ENCODE assay signal across 21 mouse cellular contexts in the genomic region with DNA sequence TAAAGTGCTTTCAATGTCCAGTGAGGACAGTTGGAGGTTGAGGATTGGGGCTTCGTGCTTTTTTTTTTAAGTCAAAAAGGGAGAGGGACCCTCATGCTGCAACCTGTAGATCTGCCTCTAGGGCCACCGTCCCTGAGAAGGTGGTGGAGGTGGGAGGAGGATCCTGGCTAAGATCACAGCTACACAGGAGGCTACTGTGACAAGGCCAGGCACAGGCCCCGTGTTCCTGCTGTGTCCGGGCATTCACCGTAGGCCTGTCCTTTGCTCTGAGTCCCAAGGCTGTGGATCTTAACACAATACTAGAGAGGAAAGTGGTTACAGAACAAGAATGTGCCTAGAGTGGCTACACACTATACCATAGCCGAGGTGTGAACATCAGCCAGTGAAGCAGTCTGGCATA. TPM values are rescaled to one million over a fixed set of nuclear protein-coding genes. Genes with fewer than 3 reads are reported as not detected.
"Had no signal": no experiment of that assay in that cellular context is flagged by ENCODE, and none has a peak within 500 bp of the region (broad histone marks: within the 10 kb centered on the region; RNA-seq: fewer than 3 reads in every experiment).

No protein-coding gene starts in this region.

- H3K27ac ChIP-seq: midbrain, embryonic 13.5 days; midbrain, embryonic 15.5 days; neural tube, embryonic 13.5 days; neural tube, embryonic 15.5 days had no signal

- H3K4me2 ChIP-seq: lung, embryonic 14.5 days; midbrain, embryonic 11.5 days; midbrain, embryonic 13.5 days; midbrain, embryonic 15.5 days; neural tube, embryonic 13.5 days; neural tube, embryonic 15.5 days had no signal

- ATAC-seq: midbrain, embryonic 13.5 days; midbrain, embryonic 15.5 days had no signal

- H3K9ac ChIP-seq: lung, embryonic 14.5 days; midbrain, embryonic 13.5 days; midbrain, embryonic 15.5 days; neural tube, embryonic 13.5 days; neural tube, embryonic 15.5 days had no signal

- H3K27me3 ChIP-seq: midbrain, embryonic 15.5 days; neural tube, embryonic 13.5 days; neural tube, embryonic 15.5 days had no signal

- H3K4me3 ChIP-seq: midbrain, embryonic 13.5 days; midbrain, embryonic 15.5 days; myocyte; neural tube, embryonic 13.5 days; neural tube, embryonic 15.5 days had no signal

- H3K36me3 ChIP-seq: midbrain, embryonic 13.5 days; midbrain, embryonic 15.5 days; neural tube, embryonic 13.5 days; neural tube, embryonic 15.5 days had no signal

- H3K9me3 ChIP-seq: midbrain, embryonic 13.5 days; midbrain, embryonic 15.5 days; neural tube, embryonic 13.5 days; neural tube, embryonic 15.5 days had no signal

- DNase-seq: lung, adult 18-20 months; lung, embryonic 14.5 days; lung, postnatal 10 days; lung, postnatal 4 days; retina, postnatal 1 day; right cerebral cortex, adult 18-20 months; right cerebral cortex, postnatal 25 days; right cerebral cortex, postnatal 4 days; spleen, adult 18-20 months; thymus, adult 18-20 months; thymus, postnatal 14 days; thymus, postnatal 36 days had no signal

RNA-seq across cellular contexts. Expression of a gene that starts 7.3 kb away (rescaled TPM):
- polyA plus RNA-seq: small intestine, adult 2 months; stomach, embryonic 14.5 days; thymus, postnatal 0 days had no signal
